Mouse (Mus musculus) testis, adult 2 months (tissue): Measurements from ENCODE around the gene Rsrc2.
"Not testable (repeated sequence)": the region's sequence is repeated elsewhere in the genome, so short reads cannot be mapped to it uniquely, and the experiment has no call there.

ENCODE experiments used
- CTCF ChIP-seq: fragments of 200-500 bp; IDR thresholded peaks from 2 replicates; pipeline ENCODE4 v1.5.1; 2012; ENCODE audit warnings: low read depth, mild to moderate bottlenecking, inconsistent platforms, low read length, moderate library complexity; ENCODE audit not compliant: control insufficient read depth, insufficient read depth, insufficient replicate concordance
- POLR2A ChIP-seq: fragments of 200-500 bp; IDR thresholded peaks from 2 replicates; pipeline ENCODE4 v1.6.1; 2012; ENCODE audit warnings: low read depth, mild to moderate bottlenecking, inconsistent platforms, low read length, moderate library complexity; ENCODE audit not compliant: control insufficient read depth

- not testable (repeated sequence) for TF ChIP-seq CTCF, POLR2A
These were observed 17.2 kb upstream of the Rsrc2 start for GRCm38 (mm10) chr5:123766455-123766854.
